Mouse (Mus musculus): ENCODE data around the gene Smco2. TPM values are rescaled to one million over a fixed set of nuclear protein-coding genes. Genes with fewer than 3 reads are reported as not detected.

The Smco2 gene
- total RNA-seq (2023): not detected in 4 replicates

DNA sequence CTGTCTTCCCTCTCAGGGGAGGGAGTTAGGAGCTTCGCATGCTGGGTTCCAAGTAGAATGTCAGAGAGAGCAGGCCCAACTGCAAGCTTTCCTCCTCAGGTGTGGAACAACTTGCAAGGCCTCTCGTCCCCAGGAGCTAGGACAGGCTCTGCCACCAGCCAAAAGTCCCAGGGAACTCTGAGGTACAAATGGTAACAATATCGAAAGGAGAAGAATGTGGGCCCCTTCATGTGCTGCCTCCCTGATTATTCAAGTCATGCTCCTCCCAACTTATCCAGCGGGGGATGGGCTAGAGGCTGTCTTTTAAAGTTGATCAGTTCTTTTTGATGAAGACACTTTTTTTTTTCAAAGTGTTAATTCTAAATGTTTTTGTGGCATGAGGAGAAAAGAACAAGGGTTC, at the start of gene Smco2:
TSS of gene Smco2 (plus strand) at position 55 of the 400 bp plus-strand sequence.

DNA sequence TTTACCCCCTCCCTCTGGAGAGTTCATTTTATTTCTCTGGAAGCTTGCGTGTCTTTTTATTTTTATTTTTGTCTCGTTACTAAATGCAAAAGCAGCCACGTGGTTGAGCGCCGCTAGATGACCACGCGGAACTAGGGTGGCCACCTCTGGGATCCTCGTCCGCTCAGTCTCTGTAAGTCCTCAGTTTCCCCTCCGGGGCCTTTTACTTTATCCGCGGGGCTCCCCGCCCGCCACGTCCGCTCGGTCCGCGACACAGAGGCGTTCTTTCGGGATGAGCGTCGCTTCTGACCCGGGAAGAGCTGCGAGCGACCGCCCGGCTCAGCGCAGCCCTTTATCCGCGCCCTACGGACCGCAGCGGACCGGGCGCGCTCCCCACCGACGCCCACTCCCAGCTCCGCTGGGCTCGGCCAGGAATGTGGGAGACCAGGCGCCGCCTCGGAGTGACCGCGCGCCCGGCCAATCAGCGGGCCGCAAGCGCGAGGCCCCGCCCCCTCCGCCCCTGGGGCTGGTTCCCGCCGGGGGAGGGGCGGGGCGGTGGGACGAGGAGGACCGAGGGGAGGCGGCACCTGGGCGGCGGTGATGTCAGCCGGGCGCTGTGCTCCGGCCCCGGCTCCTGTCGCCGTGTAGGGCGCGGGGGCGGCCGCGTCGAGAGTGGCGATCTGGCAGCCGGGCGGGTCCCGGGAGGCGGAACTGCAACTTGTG, 38.2 kb downstream of the Smco2 start, which contains the start of gene Ppfibp1:
TSS of gene Ppfibp1 (plus strand) at position 530 of the 702 bp plus-strand sequence.

Other genes starting within 250 kb of the Smco2 start
- gene Med21, start 207.6 kb upstream of the Smco2 start, total RNA-seq (2023): 33.3 to 37.9 TPM (median 34.7 TPM) in 4 replicates
- 7.0 to 8.8 TPM (median 8.3 TPM) in 4 replicates for gene Tm7sf3, start 207.3 kb upstream of the Smco2 start, total RNA-seq (2023)
- 14.1 to 22.1 TPM (median 19.3 TPM) in 4 replicates for gene Stk38l, start 125.1 kb upstream of the Smco2 start, total RNA-seq (2023)
- 0.40 TPM in 1 of 4 replicates, not detected in the others for gene Arntl2, start 54.0 kb upstream of the Smco2 start, total RNA-seq (2023)
- gene Ppfibp1, start 38.4 kb downstream of the Smco2 start, total RNA-seq (2023): 12.3 to 16.8 TPM (median 13.9 TPM) in 4 replicates
- gene 1700034J05Rik, start 104.3 kb downstream of the Smco2 start, total RNA-seq (2023): not detected in 4 replicates
- 0.56 to 1.3 TPM (median 0.58 TPM) in 3 of 4 replicates, not detected in the other for gene Rep15, start 182.5 kb downstream of the Smco2 start, total RNA-seq (2023)
- 38.3 to 47.6 TPM (median 40.8 TPM) in 4 replicates for gene Mrps35, start 192.7 kb downstream of the Smco2 start, total RNA-seq (2023)
- gene Mansc4, start 236.9 kb downstream of the Smco2 start, total RNA-seq (2023): not detected in 4 replicates
- gene Klhl42, start 241.3 kb downstream of the Smco2 start, total RNA-seq (2023): 8.3 to 8.9 TPM (median 8.4 TPM) in 4 replicates